Mouse (Mus musculus): ENCODE data around the gene Tbkbp1.

DNA sequence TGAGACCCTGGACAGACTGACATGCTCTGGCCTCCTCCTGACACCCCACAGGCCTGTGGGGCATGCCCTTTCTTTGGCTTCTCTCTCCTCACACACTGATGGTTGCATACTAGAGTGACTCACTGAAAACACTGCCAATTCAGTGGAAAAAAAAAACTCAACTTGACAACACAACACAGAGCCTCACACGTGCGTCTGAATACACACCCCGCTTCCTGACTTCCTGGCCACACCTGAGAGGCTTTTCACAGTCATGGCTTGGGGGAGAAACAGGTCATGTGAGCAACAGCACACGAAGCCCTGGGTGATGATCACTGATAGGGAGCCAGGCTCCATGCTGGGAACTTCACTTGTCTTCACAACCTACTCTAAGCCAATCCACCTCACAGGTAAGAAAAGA, 10.5 kb downstream of the Tbkbp1 start:
- no peak for TF ChIP-seq CTCF (IDR thresholded peaks at IDR 0.05; ENCODE audit: insufficient read depth, low read depth, low read length)
- no peak for TF ChIP-seq POLR2A (IDR thresholded peaks at IDR 0.05; ENCODE audit: insufficient read depth, low read depth, low read length)
